Mouse (Mus musculus): ENCODE results near the gene Celsr1. TPM values are rescaled to one million over a fixed set of nuclear protein-coding genes. Genes with fewer than 3 reads are reported as not detected.

Celsr1 gene
- polyA plus RNA-seq, 1 experiment from 2014 or later: 3.4 TPM

DNA sequence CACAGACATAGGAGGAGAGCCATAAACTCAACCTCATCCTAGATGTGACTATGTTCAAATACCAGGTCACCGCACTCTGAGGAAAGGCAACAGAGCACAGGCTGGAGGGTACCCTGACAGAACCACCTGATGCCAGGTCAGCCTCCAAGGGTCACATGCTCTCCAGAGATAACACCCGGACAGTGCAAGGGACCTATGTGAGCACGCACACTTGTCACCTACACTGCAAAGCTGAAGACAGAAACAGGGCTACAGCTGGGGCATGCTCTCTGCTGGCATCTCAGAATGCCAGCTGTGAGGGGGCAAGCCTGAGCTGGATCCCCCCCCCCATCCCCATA lies 124.1 kb downstream of the Celsr1 start:
- 97% methylated on average over 3 of the region's 3 CpGs for WGBS
- Histone ChIP-seq H3K27ac (replicated peaks) (no peak overlapping the region), H3K4me3 (no peak overlapping the region), H3K4me1 (no peaks in the 10 kb centered on the region), H3K36me3 (peaks cover 69% of the 10 kb centered on the region), H3K9me3 (replicated peaks) (no peaks in the 10 kb centered on the region), H3K27me3 (ENCODE audit: low read depth, poor library complexity, severe bottlenecking) (no peaks in the 10 kb centered on the region)
- no peak for DNase-seq (ENCODE audit: low spot score)

- no peaks in the 10 kb centered on the region for H3K27me3 ChIP-seq (ENCODE audit: low read depth, poor library complexity, severe bottlenecking)
- no peak overlapping the region for H3K27ac ChIP-seq (replicated peaks)
- H3K36me3 ChIP-seq: peaks cover 67% of the 10 kb centered on the region
- H3K4me1 ChIP-seq: no peaks in the 10 kb centered on the region
- no peak overlapping the region for H3K4me3 ChIP-seq
- H3K9me3 ChIP-seq (replicated peaks): no peaks in the 10 kb centered on the region
- no peak for DNase-seq (ENCODE audit: low spot score)
- 90% methylated on average over 7 of the region's 7 CpGs for WGBS
Measured at GRCm38 (mm10) chr15:85908660-85909491, 124.7 kb downstream of the Celsr1 start.

GRCm38 (mm10) chr15:85903826-85904225 lies 129.8 kb downstream of the Celsr1 start:
- Histone ChIP-seq H3K4me3 (no peak overlapping the region), H3K27ac (replicated peaks) (no peak overlapping the region), H3K27me3 (ENCODE audit: low read depth, poor library complexity, severe bottlenecking) (no peaks in the 10 kb centered on the region), H3K4me1 (no peaks in the 10 kb centered on the region), H3K36me3 (peaks cover 82% of the 10 kb centered on the region), H3K9me3 (replicated peaks) (no peaks in the 10 kb centered on the region)
- DNase-seq (ENCODE audit: low spot score): no peak
- 75% methylated on average over 8 of the region's 8 CpGs for WGBS

DNA sequence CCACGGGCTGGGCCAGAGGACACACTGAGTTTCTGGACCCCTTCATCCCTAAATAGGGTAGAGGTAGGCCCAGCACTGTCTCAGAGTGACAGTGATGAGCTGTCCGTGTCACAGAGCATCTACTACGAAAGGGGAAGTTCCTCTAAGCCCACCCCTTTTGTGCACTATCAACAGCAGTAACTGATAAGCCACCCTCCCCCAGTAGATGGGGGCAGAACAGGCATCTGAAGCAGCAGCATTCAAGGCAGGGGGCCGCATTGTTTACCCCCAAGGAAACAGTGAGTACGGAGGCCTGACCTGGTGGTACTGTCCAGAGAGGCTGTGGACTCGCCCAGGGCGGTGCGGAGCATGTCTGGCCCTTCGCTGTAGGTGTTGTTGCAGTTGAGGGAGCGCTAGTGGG lies 131.1 kb downstream of the Celsr1 start:
- Histone ChIP-seq H3K27ac (replicated peaks) (no peak overlapping the region), H3K4me1 (no peaks in the 10 kb centered on the region), H3K9me3 (replicated peaks) (no peaks in the 10 kb centered on the region), H3K4me3 (no peak overlapping the region), H3K27me3 (ENCODE audit: low read depth, poor library complexity, severe bottlenecking) (no peaks in the 10 kb centered on the region), H3K36me3 (peaks cover 86% of the 10 kb centered on the region)
- DNase-seq (ENCODE audit: low spot score): no peak
- WGBS: 87% methylated on average over 10 of the region's 10 CpGs

DNA sequence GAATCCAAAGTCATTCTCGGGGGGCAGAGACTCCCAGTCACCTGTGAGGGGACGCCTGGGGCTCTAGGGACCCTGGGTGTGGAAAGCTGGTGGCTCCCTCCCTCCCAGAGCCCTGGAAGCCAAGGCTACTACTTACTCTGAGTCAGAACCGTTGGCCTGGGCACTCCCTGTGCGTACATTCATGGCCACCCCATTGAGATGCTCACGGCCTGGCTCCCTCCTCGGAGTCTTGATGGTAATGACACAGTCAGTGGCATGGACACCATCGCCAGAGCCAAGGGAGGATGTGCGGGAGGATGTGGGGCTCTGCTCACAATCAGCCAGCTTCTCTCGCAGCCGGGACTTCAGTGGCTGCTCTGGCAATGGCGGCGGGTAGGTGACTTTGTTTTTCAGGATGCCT lies 132.8 kb downstream of the Celsr1 start:
- WGBS: 86% methylated on average over 12 of the region's 12 CpGs
- Histone ChIP-seq H3K9me3 (replicated peaks) (no peaks in the 10 kb centered on the region), H3K36me3 (peaks cover 96% of the 10 kb centered on the region), H3K4me1 (no peaks in the 10 kb centered on the region), H3K27me3 (ENCODE audit: low read depth, poor library complexity, severe bottlenecking) (no peaks in the 10 kb centered on the region), H3K27ac (replicated peaks) (no peak overlapping the region), H3K4me3 (no peak overlapping the region)
- no peak for DNase-seq (ENCODE audit: low spot score)

- DNase-seq (ENCODE audit: low spot score): no peak
- Histone ChIP-seq H3K36me3 (peaks cover 96% of the 10 kb centered on the region), H3K9me3 (replicated peaks) (no peaks in the 10 kb centered on the region), H3K4me1 (no peaks in the 10 kb centered on the region), H3K27me3 (ENCODE audit: low read depth, poor library complexity, severe bottlenecking) (no peaks in the 10 kb centered on the region), H3K27ac (replicated peaks) (no peak overlapping the region), H3K4me3 (no peak overlapping the region)
- 95% methylated on average over 8 of the region's 8 CpGs for WGBS
Measured at GRCm38 (mm10) chr15:85900318-85900717, 133.3 kb downstream of the Celsr1 start.

DNA sequence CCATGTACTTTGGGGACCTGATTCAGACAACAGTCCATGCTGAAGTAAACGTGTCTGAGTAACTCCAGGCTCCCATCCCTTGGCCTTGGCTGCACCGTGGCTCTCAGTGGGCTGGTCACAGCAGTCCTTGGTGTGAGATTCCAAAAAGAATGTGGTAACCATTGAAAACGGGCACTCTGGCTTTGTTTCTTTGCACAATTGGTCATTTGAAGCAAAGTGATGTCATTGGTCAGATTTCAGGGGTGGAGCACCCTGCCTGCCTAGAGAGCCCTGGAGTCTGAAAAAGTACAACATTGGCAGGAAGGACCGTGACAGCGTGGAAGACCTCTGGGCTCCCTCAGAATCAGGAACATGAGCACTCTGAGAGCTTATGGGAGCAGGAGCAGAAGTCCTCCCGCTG lies 134.2 kb downstream of the Celsr1 start:
- Histone ChIP-seq H3K27ac (replicated peaks) (no peak overlapping the region), H3K36me3 (peaks cover 96% of the 10 kb centered on the region), H3K9me3 (replicated peaks) (no peaks in the 10 kb centered on the region), H3K27me3 (ENCODE audit: low read depth, poor library complexity, severe bottlenecking) (no peaks in the 10 kb centered on the region), H3K4me1 (no peaks in the 10 kb centered on the region), H3K4me3 (no peak overlapping the region)
- 71% methylated on average over 6 of the region's 6 CpGs for WGBS
- DNase-seq (ENCODE audit: low spot score): no peak

GRCm38 (mm10) chr15:85897113-85897512 lies 136.5 kb downstream of the Celsr1 start:
- no peaks in the 10 kb centered on the region for H3K9me3 ChIP-seq (replicated peaks)
- H3K4me1 ChIP-seq: no peaks in the 10 kb centered on the region
- H3K36me3 ChIP-seq: peaks cover 99% of the 10 kb centered on the region
- no peak for DNase-seq (ENCODE audit: low spot score)
- 89% methylated on average over 10 of the region's 10 CpGs for WGBS
- H3K27me3 ChIP-seq (ENCODE audit: low read depth, poor library complexity, severe bottlenecking): no peaks in the 10 kb centered on the region
- no peak overlapping the region for H3K27ac ChIP-seq (replicated peaks)
- H3K4me3 ChIP-seq: no peak overlapping the region

GRCm38 (mm10) chr15:85896284-85896683 lies 137.3 kb downstream of the Celsr1 start:
- no peaks in the 10 kb centered on the region for H3K4me1 ChIP-seq
- DNase-seq (ENCODE audit: low spot score): peak; percentile 80
- no peak overlapping the region for H3K27ac ChIP-seq (replicated peaks)
- WGBS: 16% methylated on average over 8 of the region's 8 CpGs
- no peaks in the 10 kb centered on the region for H3K27me3 ChIP-seq (ENCODE audit: low read depth, poor library complexity, severe bottlenecking)
- H3K9me3 ChIP-seq (replicated peaks): no peaks in the 10 kb centered on the region
- peaks cover 99% of the 10 kb centered on the region for H3K36me3 ChIP-seq
- H3K4me3 ChIP-seq: no peak overlapping the region

DNA sequence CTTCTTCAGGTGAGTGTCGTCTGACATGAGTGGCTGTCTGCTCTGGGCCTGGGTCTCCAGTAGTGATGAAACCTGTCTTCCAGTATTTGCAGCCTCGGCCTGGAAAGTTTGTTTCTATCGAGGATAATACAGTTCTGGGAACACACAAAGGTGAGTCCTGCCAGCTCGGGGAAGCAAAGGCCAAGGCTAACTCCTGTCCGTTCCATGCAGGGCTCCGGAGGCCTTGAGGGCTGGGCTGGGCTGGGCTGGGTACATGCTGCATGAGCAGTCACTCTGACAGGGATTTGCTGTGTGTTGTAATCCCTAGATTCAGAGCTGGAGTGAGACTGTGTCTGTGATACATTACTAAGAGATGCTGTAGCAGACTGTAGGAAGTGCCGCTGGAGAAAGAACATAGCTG lies 139.7 kb downstream of the Celsr1 start:
- H3K4me3 ChIP-seq: no peak overlapping the region
- 89% methylated on average over 7 of the region's 7 CpGs for WGBS
- no peaks in the 10 kb centered on the region for H3K27me3 ChIP-seq (ENCODE audit: low read depth, poor library complexity, severe bottlenecking)
- no peaks in the 10 kb centered on the region for H3K9me3 ChIP-seq (replicated peaks)
- H3K4me1 ChIP-seq: no peaks in the 10 kb centered on the region
- peaks cover 94% of the 10 kb centered on the region for H3K36me3 ChIP-seq
- no peak for DNase-seq (ENCODE audit: low spot score)
- no peak overlapping the region for H3K27ac ChIP-seq (replicated peaks)

- no peak overlapping the region for H3K4me3 ChIP-seq
- H3K9me3 ChIP-seq (replicated peaks): no peaks in the 10 kb centered on the region
- H3K36me3 ChIP-seq: peaks cover 94% of the 10 kb centered on the region
- no peaks in the 10 kb centered on the region for H3K27me3 ChIP-seq (ENCODE audit: low read depth, poor library complexity, severe bottlenecking)
- WGBS: 84% methylated on average over 13 of the region's 13 CpGs
- DNase-seq (ENCODE audit: low spot score): no peak
- 0 out of 2 replicates have a peak overlapping the region, but pooled peaks have one; percentile 4 for H3K27ac ChIP-seq (replicated peaks)
- no peaks in the 10 kb centered on the region for H3K4me1 ChIP-seq
Measured at GRCm38 (mm10) chr15:85892498-85893118, 141.0 kb downstream of the Celsr1 start.

- 92% methylated on average over 10 of the region's 10 CpGs for WGBS
- Histone ChIP-seq H3K27me3 (ENCODE audit: low read depth, poor library complexity, severe bottlenecking) (no peaks in the 10 kb centered on the region), H3K36me3 (peaks cover 88% of the 10 kb centered on the region), H3K9me3 (replicated peaks) (no peaks in the 10 kb centered on the region), H3K4me1 (no peaks in the 10 kb centered on the region), H3K27ac (replicated peaks) (no peak overlapping the region), H3K4me3 (no peak overlapping the region)
- no peak for DNase-seq (ENCODE audit: low spot score)
Measured at GRCm38 (mm10) chr15:85891971-85892370, 141.6 kb downstream of the Celsr1 start.

DNA sequence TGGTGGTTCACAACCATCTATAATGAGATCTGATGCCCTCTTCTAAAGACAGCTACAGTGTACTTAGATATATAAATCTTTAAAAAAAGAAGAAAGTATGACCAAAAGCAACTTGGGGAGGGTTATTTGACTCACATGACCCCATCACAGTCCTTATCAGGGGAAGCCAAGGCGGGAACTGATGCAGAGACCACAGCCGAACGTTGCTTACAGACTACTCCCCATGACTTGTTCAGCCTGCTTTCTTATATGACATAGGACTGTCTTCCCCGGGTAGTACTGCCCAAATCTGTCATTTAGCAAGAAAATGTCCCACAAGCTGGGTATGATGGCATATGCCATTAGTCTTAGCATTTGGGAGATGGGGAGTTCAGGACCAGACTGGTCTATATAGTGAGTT lies 144.3 kb downstream of the Celsr1 start:
- no peaks in the 10 kb centered on the region for H3K4me1 ChIP-seq
- 91% methylated on average over 4 of the region's 4 CpGs for WGBS
- no peak overlapping the region for H3K4me3 ChIP-seq
- H3K9me3 ChIP-seq (replicated peaks): no peaks in the 10 kb centered on the region
- no peak for DNase-seq (ENCODE audit: low spot score)
- no peak overlapping the region for H3K27ac ChIP-seq (replicated peaks)
- no peaks in the 10 kb centered on the region for H3K27me3 ChIP-seq (ENCODE audit: low read depth, poor library complexity, severe bottlenecking)
- H3K36me3 ChIP-seq: peaks cover 88% of the 10 kb centered on the region
